Mouse (Mus musculus) liver, postnatal 0 days (tissue): ENCODE measurements around the gene Rad51b. TPM values are rescaled to one million over a fixed set of nuclear protein-coding genes. Genes with fewer than 3 reads are reported as not detected.

Experiments used
- ATAC-seq: fragments of 200-750 bp; cut with Nextera tagmentation; 2 replicates; pipeline ENCODE4 v1.8.0; 2017; ENCODE audit warnings: mild to moderate bottlenecking, moderate library complexity
- DNase-seq: peaks from one replicate; pipeline ENCODE4 v3.0.0-alpha.2; 2016
- H3K27ac ChIP-seq: fragments of 300-500 bp; sonication (generic); 2 replicates; pipeline ENCODE4 v1.5.1; 2014; ENCODE audit warnings: antibody characterized with exemption, moderate library complexity, mild to moderate bottlenecking, low read depth
- H3K27me3 ChIP-seq: fragments of 300-500 bp; sonication (generic); 2 replicates; pipeline ENCODE4 v1.6.1; 2014; ENCODE audit warnings: low read length, control low read depth, mixed read lengths; ENCODE audit not compliant: insufficient read depth
- H3K36me3 ChIP-seq: fragments of 300-500 bp; sonication (generic); replicated peaks from 2 replicates; pipeline ENCODE4 v1.6.1; 2014; ENCODE audit warnings: mild to moderate bottlenecking, control low read depth, low read length, moderate library complexity, mixed read lengths; ENCODE audit not compliant: insufficient read depth
- H3K4me1 ChIP-seq: fragments of 300-500 bp; sonication (generic); 2 replicates; pipeline ENCODE4 v1.6.1; 2014; ENCODE audit warnings: antibody characterized with exemption, mild to moderate bottlenecking, control low read depth; ENCODE audit not compliant: insufficient read depth
- H3K4me2 ChIP-seq: fragments of 300-500 bp; sonication (generic); 2 replicates; pipeline ENCODE4 v1.6.1; 2014; ENCODE audit warnings: low read depth, mild to moderate bottlenecking, low read length, moderate library complexity, mixed read lengths
- H3K4me3 ChIP-seq: fragments of 300-500 bp; sonication (generic); 2 replicates; pipeline ENCODE4 v1.5.1; 2014; ENCODE audit warnings: low read depth, low read length
- H3K9ac ChIP-seq: fragments of 300-500 bp; sonication (generic); replicated peaks from 2 replicates; pipeline ENCODE4 v1.6.1; 2014; ENCODE audit warnings: mild to moderate bottlenecking, moderate library complexity
- H3K9me3 ChIP-seq: fragments of 300-500 bp; sonication (generic); 2 replicates; pipeline ENCODE4 v1.6.1; 2016; ENCODE audit warnings: mild to moderate bottlenecking, control low read depth, low read length, mixed read lengths
- CTCF ChIP-seq: sonication (generic); IDR thresholded peaks from 2 replicates; pipeline ENCODE4 v1.5.1; 2016; ENCODE audit warnings: antibody characterized with exemption, low read depth
- EP300 ChIP-seq: IDR thresholded peaks from 2 replicates; pipeline ENCODE4 v1.6.1; 2016; ENCODE audit warnings: antibody characterized with exemption, low read depth, mild to moderate bottlenecking
- WGBS: fragments of 180-500 bp; shearing (Covaris S2); extraction: QIAGEN DNeasy Blood & Tissue Kit; methylation state at CpG from one replicate; pipeline ENCODE4 v1.1.7; 2014; ENCODE audit not compliant: insufficient replicate concordance; 5-methylcytosine and 5-hydroxymethylcytosine counted together
- polyA plus RNA-seq: library from polyadenylated mRNA; unstranded; fragments of >200 nt; fragmentation: Nextera tagmentation; extraction: Ambion mirVana; gene quantifications from 2 replicates; pipeline ENCODE4 v1.2.1, GENCODE M21; 2015

Rad51b gene
- polyA plus RNA-seq, 1 experiment from 2014 or later: 2.5 TPM

DNA sequence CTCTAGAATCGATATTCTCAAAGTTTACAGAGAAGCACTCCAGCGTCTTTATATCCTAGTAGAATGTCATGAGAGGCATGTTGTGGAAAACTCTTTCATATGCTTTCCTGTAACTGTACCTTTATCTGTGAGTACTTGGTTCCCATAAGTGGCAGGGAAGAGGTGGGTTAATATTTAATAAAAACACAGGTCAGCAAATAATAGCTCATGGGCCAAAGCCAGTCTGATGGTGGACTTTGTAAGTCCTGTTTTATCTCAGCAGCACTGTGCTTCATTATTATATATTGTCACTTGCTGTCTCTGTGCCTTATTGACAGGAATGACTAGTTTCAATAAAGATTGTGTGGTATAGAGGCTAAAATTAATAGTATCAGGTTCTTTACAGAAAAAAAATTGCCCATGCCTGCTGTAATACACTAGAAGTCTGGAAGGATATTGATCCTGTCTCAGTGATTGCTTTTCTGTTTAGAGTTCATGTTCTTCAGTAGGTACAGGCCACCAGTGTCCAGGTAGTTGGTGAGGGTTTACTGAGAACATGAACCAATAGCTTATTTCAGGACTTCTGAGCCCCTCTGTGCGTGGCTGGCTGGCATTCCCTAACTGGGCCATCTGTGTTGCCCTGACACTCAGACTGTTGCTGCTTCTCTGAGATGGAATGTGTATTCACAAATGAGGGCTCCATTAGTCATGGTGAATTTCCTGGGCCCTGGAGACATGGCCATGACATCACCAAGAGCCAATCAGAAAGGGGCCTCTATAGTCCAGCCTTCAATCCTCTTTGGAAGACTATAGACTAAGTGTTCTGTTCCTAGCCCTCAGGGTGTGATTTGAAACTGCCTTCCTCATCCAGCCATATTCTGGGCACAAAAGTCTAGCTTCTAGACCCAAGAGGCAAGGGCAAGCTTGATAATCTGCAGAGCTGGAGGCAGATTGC, 206.8 kb downstream of the Rad51b start:
- no peak overlapping the region for H3K9ac ChIP-seq
- no peaks in the 10 kb centered on the region for H3K36me3 ChIP-seq
- ATAC-seq: peak; percentile 84
- H3K4me1 ChIP-seq: peaks cover 9% of the 10 kb centered on the region
- no peaks in the 10 kb centered on the region for H3K9me3 ChIP-seq
- TF ChIP-seq CTCF (no peak), EP300 (peak; percentile 40)
- no peak overlapping the region for H3K4me3 ChIP-seq
- 72% methylated on average over 3 of the region's 3 CpGs for WGBS
- no peak overlapping the region for H3K4me2 ChIP-seq
- DNase-seq: peak; percentile 25
- no peaks in the 10 kb centered on the region for H3K27me3 ChIP-seq
- H3K27ac ChIP-seq: peak overlapping the region; percentile 88

DNA sequence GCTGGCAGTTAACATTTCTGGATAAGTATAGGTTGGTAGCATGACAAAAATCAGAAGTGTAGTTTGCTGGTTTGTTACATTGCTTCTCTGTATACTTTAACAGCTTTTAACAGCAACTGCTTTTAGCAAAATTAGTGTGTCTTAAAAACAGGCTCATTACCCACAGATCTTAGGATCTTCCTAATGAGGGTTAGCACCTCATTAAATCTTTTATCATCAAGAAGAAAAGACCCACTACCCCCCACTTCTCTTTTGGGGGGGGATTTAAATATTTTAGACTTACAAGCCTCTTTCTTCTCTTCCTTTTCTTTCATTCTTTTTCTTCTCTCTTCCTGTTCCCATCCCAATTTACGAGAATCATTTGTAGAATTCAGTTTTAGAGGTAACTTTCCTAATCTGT, 207.6 kb downstream of the Rad51b start:
- 89% methylated on average over 1 of the region's 1 CpGs for WGBS
- Histone ChIP-seq H3K27me3 (no peaks in the 10 kb centered on the region), H3K4me1 (peaks cover 9% of the 10 kb centered on the region), H3K4me3 (no peak overlapping the region), H3K9ac (no peak overlapping the region), H3K9me3 (no peaks in the 10 kb centered on the region), H3K27ac (peak overlapping the region; percentile 88), H3K4me2 (no peak overlapping the region), H3K36me3 (no peaks in the 10 kb centered on the region)
- ATAC-seq: no peak
- TF ChIP-seq CTCF (no peak), EP300 (no peak)
- no peak for DNase-seq

DNA sequence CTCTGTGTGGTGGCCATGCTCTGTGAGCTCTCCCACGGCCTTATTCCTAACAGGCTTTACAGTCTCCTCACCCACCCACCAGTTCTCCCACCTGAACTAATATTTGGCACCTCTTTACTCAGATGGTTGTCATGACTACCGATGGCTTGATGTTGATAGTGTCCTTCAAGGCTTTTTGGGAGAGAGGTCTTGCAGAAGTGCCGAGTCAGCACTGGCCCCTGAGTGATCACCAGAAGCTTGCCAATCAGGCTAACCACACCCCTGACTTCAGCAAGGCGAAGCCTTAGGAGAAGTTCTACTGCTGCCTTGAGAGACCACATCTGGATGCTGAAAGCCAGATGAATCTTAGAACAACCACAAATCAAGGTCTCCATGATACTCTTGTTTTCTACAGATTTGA, 209.3 kb downstream of the Rad51b start:
- H3K9me3 ChIP-seq: no peaks in the 10 kb centered on the region
- TF ChIP-seq EP300 (no peak), CTCF (no peak)
- H3K4me2 ChIP-seq: no peak overlapping the region
- no peak overlapping the region for H3K27ac ChIP-seq
- no peak for DNase-seq
- 70% methylated on average over 4 of the region's 4 CpGs for WGBS
- peaks cover 9% of the 10 kb centered on the region for H3K4me1 ChIP-seq
- H3K36me3 ChIP-seq: no peaks in the 10 kb centered on the region
- H3K4me3 ChIP-seq: no peak overlapping the region
- H3K9ac ChIP-seq: no peak overlapping the region
- ATAC-seq: no peak
- no peaks in the 10 kb centered on the region for H3K27me3 ChIP-seq

DNA sequence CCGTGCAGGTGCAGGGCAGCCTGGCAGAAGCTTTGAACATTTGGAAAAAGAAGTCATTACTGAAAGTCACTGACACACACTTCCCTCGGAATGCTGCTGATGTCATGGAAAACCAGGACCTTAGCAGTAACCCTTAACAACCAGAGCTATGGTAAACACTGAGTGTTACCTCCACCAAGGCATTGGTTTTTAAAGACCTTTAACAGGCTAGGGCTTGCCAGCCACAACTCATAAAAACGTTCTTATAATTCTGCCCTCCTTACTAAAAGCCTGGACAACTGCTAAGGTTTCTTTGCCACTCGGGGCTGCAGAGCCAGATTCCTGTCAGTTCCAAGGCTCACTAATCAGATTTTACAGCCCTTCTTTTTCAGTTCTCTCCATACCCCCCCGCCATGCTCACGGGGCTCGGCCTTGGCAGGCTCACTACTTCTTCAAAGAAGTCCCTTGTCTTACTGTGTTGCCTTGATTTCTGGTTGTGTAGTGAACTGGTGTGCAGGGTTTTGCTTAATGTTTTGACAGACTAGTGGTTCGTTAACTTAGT, 210.1 kb downstream of the Rad51b start:
- ATAC-seq (no peak), DNase-seq (no peak)
- H3K4me2 ChIP-seq: no peak overlapping the region
- 65% methylated on average over 8 of the region's 8 CpGs for WGBS
- H3K9ac ChIP-seq: 0 out of 2 replicates have a peak overlapping the region, but pooled peaks have one; percentile 21
- TF ChIP-seq EP300 (no peak), CTCF (no peak)
- H3K36me3 ChIP-seq: no peaks in the 10 kb centered on the region
- H3K4me1 ChIP-seq: peaks cover 9% of the 10 kb centered on the region
- H3K4me3 ChIP-seq: no peak overlapping the region
- H3K9me3 ChIP-seq: no peaks in the 10 kb centered on the region
- no peak overlapping the region for H3K27ac ChIP-seq
- H3K27me3 ChIP-seq: no peaks in the 10 kb centered on the region

DNA sequence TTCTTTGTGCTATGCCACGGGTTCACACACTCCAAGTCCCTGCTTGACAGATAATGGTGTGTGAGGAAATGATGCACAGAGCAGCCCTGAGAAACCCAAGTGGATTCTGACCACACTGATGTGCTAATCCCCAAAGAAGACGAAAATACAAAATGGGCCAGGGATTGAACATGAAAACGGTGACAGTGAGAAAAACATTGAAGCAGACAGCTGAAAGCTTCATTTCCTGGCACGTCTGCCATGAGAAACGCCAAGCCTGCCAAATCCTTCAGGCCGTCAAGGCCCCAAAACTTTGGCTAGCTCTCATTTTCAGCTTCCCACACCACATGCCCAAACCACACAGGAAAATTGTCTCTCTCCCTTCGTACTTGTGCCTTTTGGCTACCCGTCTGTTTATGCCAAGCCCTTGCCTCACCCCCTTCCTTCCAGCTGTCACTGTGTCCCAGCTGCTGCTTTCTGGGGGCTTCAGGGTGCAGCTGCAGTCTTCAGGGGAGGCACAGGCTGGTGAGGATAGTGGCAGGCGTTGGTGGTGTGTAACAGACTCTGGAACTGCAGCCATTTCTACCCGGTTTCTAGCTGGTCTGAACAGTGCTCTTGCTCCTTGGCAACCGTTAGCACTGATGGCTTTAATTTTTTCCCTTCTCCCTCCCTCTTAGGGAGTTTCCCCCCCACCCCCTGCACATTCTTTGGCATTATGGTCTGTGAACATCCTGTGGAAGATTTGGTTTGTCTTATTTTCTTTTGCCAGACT, 214.5 kb downstream of the Rad51b start:
- Histone ChIP-seq H3K9ac (no peak overlapping the region), H3K4me2 (no peak overlapping the region), H3K36me3 (no peaks in the 10 kb centered on the region), H3K4me1 (peaks cover 4% of the 10 kb centered on the region), H3K27ac (no peak overlapping the region), H3K4me3 (no peak overlapping the region), H3K27me3 (no peaks in the 10 kb centered on the region), H3K9me3 (no peaks in the 10 kb centered on the region)
- no peak for DNase-seq
- 72% methylated on average over 11 of the region's 11 CpGs for WGBS
- ATAC-seq: no peak
- TF ChIP-seq CTCF (no peak), EP300 (no peak)
